Mouse (Mus musculus): ENCODE measurements around the gene 3110082I17Rik. TPM values are rescaled to one million over a fixed set of nuclear protein-coding genes. Genes with fewer than 3 reads are reported as not detected.
A peak's percentile ranks its signal among the peaks of the same experiment; 100 is the strongest.

3110082I17Rik gene
- polyA plus RNA-seq, 2 experiments = 11.2 to 11.6 TPM

DNA sequence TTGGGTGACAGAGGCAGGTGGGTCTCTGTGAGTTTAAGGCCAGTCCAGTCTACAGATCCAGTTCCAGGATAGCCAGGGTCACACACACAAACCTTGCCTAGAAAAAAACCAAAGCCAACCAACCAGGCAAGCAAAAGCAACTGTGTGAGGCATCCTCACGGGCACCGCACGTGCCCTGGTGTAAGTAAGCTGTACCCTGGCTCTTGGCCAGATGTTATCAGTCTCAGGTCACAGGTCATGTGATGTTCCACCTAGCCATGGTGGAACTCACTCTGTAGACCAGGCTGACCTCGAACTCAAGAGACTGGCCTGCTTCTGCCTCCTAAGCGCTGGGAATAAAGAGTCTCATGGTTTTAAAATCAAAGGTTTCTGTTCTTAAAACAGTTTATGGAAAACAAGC is 101.1 kb downstream of the 3110082I17Rik start:
- H3K27ac ChIP-seq = no peak overlapping the region

DNA sequence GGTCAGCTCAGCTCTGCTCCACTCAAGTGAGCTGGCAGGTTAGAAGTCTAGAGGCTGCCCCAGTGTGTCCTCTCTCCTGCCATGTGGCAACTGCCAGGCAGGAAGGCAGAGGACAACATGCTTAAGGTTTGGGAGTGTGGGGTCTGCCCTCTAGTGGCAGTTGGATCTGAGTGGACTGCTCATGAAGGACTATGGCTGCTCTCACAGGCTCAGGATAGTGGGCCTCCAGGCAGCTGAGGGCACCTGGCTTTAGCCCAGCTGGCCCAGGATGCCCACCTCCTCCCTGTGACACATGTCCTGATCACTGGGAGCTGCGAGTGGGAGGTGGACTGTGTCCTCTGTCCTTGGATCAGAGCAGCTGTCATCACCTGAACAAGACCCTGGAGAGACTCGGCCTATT is 101.7 kb downstream of the 3110082I17Rik start:
- no peaks in the 10 kb centered on the region for H3K36me3 ChIP-seq (replicated peaks; ENCODE audit: control insufficient read depth, insufficient read depth, low read depth)
- no peaks in the 10 kb centered on the region for H3K9me3 ChIP-seq (ENCODE audit: control insufficient read depth, low read length)
- no peak overlapping the region for H3K4me2 ChIP-seq (ENCODE audit: low read depth)
- DNase-seq (ENCODE audit: low read depth in 3 of 3, low spot score in 3 of 3) (no peak), ATAC-seq (ENCODE audit: insufficient read depth) (peak; percentile 31; the same call in 1 of the 2 replicates)
- H3K4me3 ChIP-seq (ENCODE audit: insufficient read depth in 1 of 2, low read depth in 2 of 2, low read length in 2 of 2) = no peak overlapping the region
- no peak overlapping the region for H3K9ac ChIP-seq (replicated peaks)
- TF ChIP-seq EP300 (IDR thresholded peaks at IDR 0.05; ENCODE audit: low read depth) (no peak), CTCF (IDR thresholded peaks at IDR 0.05; ENCODE audit: low read depth) (peak; percentile 87)
- WGBS (ENCODE audit: insufficient replicate concordance) = 64% methylated on average over 2 of the region's 2 CpGs
- no peaks in the 10 kb centered on the region for H3K27me3 ChIP-seq (ENCODE audit: control insufficient read depth, insufficient read depth, low read length)
- H3K4me1 ChIP-seq (replicated peaks; ENCODE audit: control insufficient read depth in 2 of 2, insufficient read depth in 2 of 2, low read length in 1 of 2) = no peaks in the 10 kb centered on the region
- no peak overlapping the region for H3K27ac ChIP-seq

More for the DNA sequence above, 101.1 kb downstream of the 3110082I17Rik start:
- Histone ChIP-seq H3K9ac (replicated peaks) (no peak overlapping the region), H3K4me2 (ENCODE audit: low read depth) (no peak overlapping the region), H3K4me3 (ENCODE audit: insufficient read depth in 1 of 2, low read depth in 2 of 2, low read length in 2 of 2) (no peak overlapping the region), H3K27me3 (ENCODE audit: control insufficient read depth, insufficient read depth, low read length) (no peaks in the 10 kb centered on the region), H3K9me3 (ENCODE audit: control insufficient read depth, low read length) (no peaks in the 10 kb centered on the region), H3K4me1 (replicated peaks; ENCODE audit: control insufficient read depth in 2 of 2, insufficient read depth in 2 of 2, low read length in 1 of 2) (no peaks in the 10 kb centered on the region), H3K36me3 (replicated peaks; ENCODE audit: control insufficient read depth, insufficient read depth, low read depth) (no peaks in the 10 kb centered on the region)
- ATAC-seq (ENCODE audit: insufficient read depth) (no peak), DNase-seq (ENCODE audit: low read depth in 3 of 3, low spot score in 3 of 3) (no peak)
- TF ChIP-seq EP300 (IDR thresholded peaks at IDR 0.05; ENCODE audit: low read depth) (no peak), CTCF (IDR thresholded peaks at IDR 0.05; ENCODE audit: low read depth) (no peak)
- 80% methylated on average over 5 of the region's 5 CpGs for WGBS (ENCODE audit: insufficient replicate concordance)

GRCm38 (mm10) chr5:139355235-139355772 is 105.0 kb downstream of the 3110082I17Rik start:
- no peaks in the 10 kb centered on the region for H3K27me3 ChIP-seq (ENCODE audit: control insufficient read depth, insufficient read depth, low read length)
- no peak overlapping the region for H3K27ac ChIP-seq
- H3K4me1 ChIP-seq (replicated peaks; ENCODE audit: control insufficient read depth in 2 of 2, insufficient read depth in 2 of 2, low read length in 1 of 2) = peaks cover 13 to 17% of the 10 kb centered on the region in 2 experiments; a peak in 3 of 4 replicates
- no peak for DNase-seq (ENCODE audit: low read depth in 3 of 3, low spot score in 3 of 3)
- no peak overlapping the region for H3K4me3 ChIP-seq (ENCODE audit: insufficient read depth in 1 of 2, low read depth in 2 of 2, low read length in 2 of 2)
- H3K9me3 ChIP-seq (ENCODE audit: control insufficient read depth, low read length) = no peaks in the 10 kb centered on the region
- ATAC-seq (ENCODE audit: insufficient read depth) = no peak
- no peak overlapping the region for H3K9ac ChIP-seq (replicated peaks)
- WGBS (ENCODE audit: insufficient replicate concordance) = 35% methylated on average over 19 of the region's 19 CpGs
- no peaks in the 10 kb centered on the region for H3K36me3 ChIP-seq (replicated peaks; ENCODE audit: control insufficient read depth, insufficient read depth, low read depth)
- TF ChIP-seq CTCF (IDR thresholded peaks at IDR 0.05; ENCODE audit: low read depth) (peak; percentile 99), EP300 (IDR thresholded peaks at IDR 0.05; ENCODE audit: low read depth) (no peak)
- no peak overlapping the region for H3K4me2 ChIP-seq (ENCODE audit: low read depth)

GRCm38 (mm10) chr5:139353946-139354345 is 106.4 kb downstream of the 3110082I17Rik start:
- no peak overlapping the region for H3K9ac ChIP-seq (replicated peaks)
- H3K4me3 ChIP-seq (ENCODE audit: insufficient read depth in 1 of 2, low read depth in 2 of 2, low read length in 2 of 2) = no peak overlapping the region
- peaks cover 24 to 29% of the 10 kb centered on the region in 2 experiments for H3K4me1 ChIP-seq (replicated peaks; ENCODE audit: control insufficient read depth in 2 of 2, insufficient read depth in 2 of 2, low read length in 1 of 2)
- no peaks in the 10 kb centered on the region for H3K9me3 ChIP-seq (ENCODE audit: control insufficient read depth, low read length)
- no peak overlapping the region for H3K4me2 ChIP-seq (ENCODE audit: low read depth)
- DNase-seq (ENCODE audit: low read depth in 3 of 3, low spot score in 3 of 3) = no peak
- ATAC-seq (ENCODE audit: insufficient read depth) = no peak
- WGBS (ENCODE audit: insufficient replicate concordance) = 71% methylated on average over 11 of the region's 11 CpGs
- no peaks in the 10 kb centered on the region for H3K27me3 ChIP-seq (ENCODE audit: control insufficient read depth, insufficient read depth, low read length)
- no peak for TF ChIP-seq CTCF (IDR thresholded peaks at IDR 0.05; ENCODE audit: low read depth)
- TF ChIP-seq EP300 (IDR thresholded peaks at IDR 0.05; ENCODE audit: low read depth) = no peak
- no peaks in the 10 kb centered on the region for H3K36me3 ChIP-seq (replicated peaks; ENCODE audit: control insufficient read depth, insufficient read depth, low read depth)
- no peak overlapping the region for H3K27ac ChIP-seq

DNA sequence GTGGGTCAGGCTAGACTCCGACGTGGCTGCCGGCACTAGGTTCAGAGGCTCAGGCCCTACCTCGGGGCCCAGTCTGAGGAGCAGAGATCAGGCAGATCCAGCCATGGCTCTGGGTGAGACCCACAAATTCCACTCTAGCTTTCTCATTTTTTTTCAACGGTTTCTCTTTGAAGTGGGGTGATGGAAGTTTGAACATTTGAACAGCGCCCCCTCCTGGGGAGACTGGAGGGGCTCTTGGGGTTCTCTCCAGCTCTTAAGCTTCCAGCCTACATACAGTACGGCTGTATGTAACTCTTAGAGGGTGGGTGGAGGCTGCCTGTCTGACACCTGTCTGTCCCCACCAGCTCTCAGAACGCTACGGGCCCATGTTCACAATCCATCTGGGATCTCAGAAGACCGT is 106.8 kb downstream of the 3110082I17Rik start:
- no peaks in the 10 kb centered on the region for H3K27me3 ChIP-seq (ENCODE audit: control insufficient read depth, insufficient read depth, low read length)
- no peaks in the 10 kb centered on the region for H3K36me3 ChIP-seq (replicated peaks; ENCODE audit: control insufficient read depth, insufficient read depth, low read depth)
- no peaks in the 10 kb centered on the region for H3K9me3 ChIP-seq (ENCODE audit: control insufficient read depth, low read length)
- WGBS (ENCODE audit: insufficient replicate concordance) = 45% methylated on average over 10 of the region's 10 CpGs
- no peak overlapping the region for H3K27ac ChIP-seq
- H3K4me1 ChIP-seq (replicated peaks; ENCODE audit: control insufficient read depth in 2 of 2, insufficient read depth in 2 of 2, low read length in 1 of 2) = peaks cover 24 to 29% of the 10 kb centered on the region in 2 experiments
- TF ChIP-seq CTCF (IDR thresholded peaks at IDR 0.05; ENCODE audit: low read depth) (peak; percentile 61), EP300 (IDR thresholded peaks at IDR 0.05; ENCODE audit: low read depth) (no peak)
- DNase-seq (ENCODE audit: low read depth in 3 of 3, low spot score in 3 of 3) (peak in 1 of 3 experiments; percentile 53), ATAC-seq (ENCODE audit: insufficient read depth) (peak; percentile 25; the same call in 1 of the 2 replicates)
- H3K9ac ChIP-seq (replicated peaks) = no peak overlapping the region
- no peak overlapping the region for H3K4me2 ChIP-seq (ENCODE audit: low read depth)
- no peak overlapping the region for H3K4me3 ChIP-seq (ENCODE audit: insufficient read depth in 1 of 2, low read depth in 2 of 2, low read length in 2 of 2)

Measured in liver, embryonic 14.5 days (tissue).